Mouse (Mus musculus) midbrain, embryonic 11.5 days (tissue): ENCODE measurements around the gene Slc25a45. TPM values are rescaled to one million over a fixed set of nuclear protein-coding genes. Genes with fewer than 3 reads are reported as not detected.
A peak's percentile ranks its signal among the peaks of the same experiment; 100 is the strongest.

Experiments
- ATAC-seq: fragments of 200-750 bp; cut with Nextera tagmentation; 2 replicates; pipeline ENCODE4 v1.8.0; 2017; ENCODE audit warnings: moderate TSS enrichment, moderate library complexity; ENCODE audit not compliant: low FRiP score
- DNase-seq: peaks from one replicate; pipeline ENCODE4 v3.0.0; 2015; ENCODE audit warnings: low spot score; ENCODE audit errors: missing footprints
- H3K27ac ChIP-seq: fragments of 300-500 bp; sonication (generic); 2 replicates; pipeline ENCODE4 v1.5.1; 2014; ENCODE audit warnings: low read depth, low read length
- H3K27me3 ChIP-seq: fragments of 300-500 bp; sonication (generic); 2 replicates; pipeline ENCODE4 v1.6.1; 2014; ENCODE audit warnings: mild to moderate bottlenecking, low read length, moderate library complexity, mixed read lengths; ENCODE audit not compliant: control insufficient read depth, insufficient read depth
- H3K36me3 ChIP-seq: fragments of 300-500 bp; sonication (generic); 2 replicates; pipeline ENCODE4 v1.6.1; 2014; ENCODE audit warnings: mild to moderate bottlenecking, low read length, moderate library complexity, mixed read lengths; ENCODE audit not compliant: control insufficient read depth, insufficient read depth
- H3K4me1 ChIP-seq: fragments of 300-500 bp; sonication (generic); 2 replicates; pipeline ENCODE4 v1.6.1; 2014; ENCODE audit warnings: low read length; ENCODE audit not compliant: control insufficient read depth, insufficient read depth
- H3K4me2 ChIP-seq: fragments of 300-500 bp; sonication (generic); 2 replicates; pipeline ENCODE4 v1.6.1; 2014; ENCODE audit warnings: mild to moderate bottlenecking, moderate library complexity
- H3K4me3 ChIP-seq: fragments of 300-500 bp; sonication (generic); 2 replicates; pipeline ENCODE4 v1.5.1; 2014; ENCODE audit warnings: low read depth, low read length
- H3K9ac ChIP-seq: fragments of 300-500 bp; sonication (generic); 2 replicates; pipeline ENCODE4 v1.6.1; 2014; ENCODE audit warnings: low read length
- H3K9me3 ChIP-seq: fragments of 300-500 bp; sonication (generic); 2 replicates; pipeline ENCODE4 v1.6.1; 2016; ENCODE audit warnings: low read length; ENCODE audit not compliant: control insufficient read depth
- WGBS: fragments of 180-500 bp; shearing (Covaris S2); extraction: QIAGEN DNeasy Blood & Tissue Kit; methylation state at CpG from one replicate; pipeline ENCODE4 v1.1.7; 2014; 5-methylcytosine and 5-hydroxymethylcytosine counted together
- polyA plus RNA-seq: library from polyadenylated mRNA; unstranded; fragments of >200 nt; fragmentation: Nextera tagmentation; extraction: Ambion mirVana; gene quantifications from 2 replicates; pipeline ENCODE4 v1.2.1, GENCODE M21; 2014

The Slc25a45 gene
- polyA plus RNA-seq, 1 experiment from 2014 or later, result 1.8 TPM

- no peaks in the 10 kb centered on the region for H3K27me3 ChIP-seq
- H3K27ac ChIP-seq, result peak within 1 kb of the TSS; percentile 10; the same call in 1 of the 2 replicates
- peak within 1 kb of the TSS; percentile 62 for H3K4me2 ChIP-seq
- peak; percentile 17; the same call in 1 of the 2 replicates for ATAC-seq
- 24% methylated on average over 13 of the region's 13 CpGs for WGBS
- peak within 1 kb of the TSS; percentile 81 for H3K9ac ChIP-seq
- H3K36me3 ChIP-seq, result 0 out of 2 replicates have a peak, but pooled peaks cover 3% of the 10 kb centered on the region
- peak within 1 kb of the TSS; percentile 69 for H3K4me3 ChIP-seq
- peaks cover 22% of the 10 kb centered on the region for H3K4me1 ChIP-seq
- no peak for DNase-seq
- H3K9me3 ChIP-seq, result no peaks in the 10 kb centered on the region
Observed at GRCm38 (mm10) chr19:5913007-5913719, 35.6 kb downstream of the Slc25a45 start, which contains the start of gene Dpf2. Gene Dpf2, minus strand, starts transcription at chr19:5913010.

- DNase-seq (no peak), ATAC-seq (no peak)
- Histone ChIP-seq H3K9me3 (no peaks in the 10 kb centered on the region), H3K4me3 (no peak overlapping the region), H3K27me3 (no peaks in the 10 kb centered on the region; the same call in 1 of the 2 replicates), H3K27ac (no peak overlapping the region), H3K4me1 (peaks cover 5% of the 10 kb centered on the region; the same call in 1 of the 2 replicates), H3K4me2 (no peak overlapping the region), H3K9ac (0 out of 2 replicates have a peak overlapping the region, but pooled peaks have one; percentile 24), H3K36me3 (no peaks in the 10 kb centered on the region)
- WGBS, result 24% methylated on average over 9 of the region's 9 CpGs
Observed at GRCm38 (mm10) chr19:5921715-5922114, 44.1 kb downstream of the Slc25a45 start.

- Histone ChIP-seq H3K36me3 (no peaks in the 10 kb centered on the region), H3K4me1 (peaks cover 5% of the 10 kb centered on the region; the same call in 1 of the 2 replicates), H3K27ac (no peak overlapping the region), H3K9ac (no peak overlapping the region), H3K27me3 (no peaks in the 10 kb centered on the region; the same call in 1 of the 2 replicates), H3K4me3 (no peak overlapping the region), H3K9me3 (no peaks in the 10 kb centered on the region), H3K4me2 (no peak overlapping the region)
- WGBS, result 81% methylated on average over 15 of the region's 15 CpGs
- DNase-seq (no peak), ATAC-seq (no peak)
Observed at GRCm38 (mm10) chr19:5922119-5922942, 44.7 kb downstream of the Slc25a45 start.

GRCm38 (mm10) chr19:5922963-5923362, 45.4 kb downstream of the Slc25a45 start:
- WGBS, result 95% methylated on average over 3 of the region's 3 CpGs
- no peaks in the 10 kb centered on the region for H3K9me3 ChIP-seq
- peak; percentile 79 for DNase-seq
- no peak for ATAC-seq
- no peaks in the 10 kb centered on the region for H3K36me3 ChIP-seq
- no peak overlapping the region for H3K4me3 ChIP-seq
- H3K9ac ChIP-seq, result no peak overlapping the region
- no peak overlapping the region for H3K27ac ChIP-seq
- no peaks in the 10 kb centered on the region; the same call in 1 of the 2 replicates for H3K27me3 ChIP-seq
- peaks cover 5% of the 10 kb centered on the region; the same call in 1 of the 2 replicates for H3K4me1 ChIP-seq
- H3K4me2 ChIP-seq, result no peak overlapping the region

GRCm38 (mm10) chr19:5923990-5924712, 46.5 kb downstream of the Slc25a45 start:
- ATAC-seq (peak; percentile 82), DNase-seq (peak; percentile 99)
- WGBS, result under 1% methylated on average over 38 of the region's 38 CpGs
- Histone ChIP-seq H3K9me3 (no peaks in the 10 kb centered on the region), H3K27ac (no peak overlapping the region), H3K27me3 (no peaks in the 10 kb centered on the region; the same call in 1 of the 2 replicates), H3K4me1 (peaks cover 5% of the 10 kb centered on the region; the same call in 1 of the 2 replicates), H3K36me3 (no peaks in the 10 kb centered on the region), H3K4me2 (peak overlapping the region; percentile 92), H3K4me3 (peak overlapping the region; percentile 43), H3K9ac (peak overlapping the region; percentile 52)

- Histone ChIP-seq H3K4me2 (peak within 1 kb of the TSS; percentile 92), H3K9ac (peak within 1 kb of the TSS; percentile 52), H3K36me3 (no peaks in the 10 kb centered on the region), H3K27me3 (no peaks in the 10 kb centered on the region; the same call in 1 of the 2 replicates), H3K9me3 (no peaks in the 10 kb centered on the region), H3K4me3 (peak within 1 kb of the TSS; percentile 43), H3K4me1 (peaks cover 5% of the 10 kb centered on the region; the same call in 1 of the 2 replicates), H3K27ac (no peak within 1 kb of the TSS)
- WGBS, result under 1% methylated on average over 18 of the region's 18 CpGs
- ATAC-seq (peak; percentile 93), DNase-seq (peak; percentile 99)
Observed at GRCm38 (mm10) chr19:5924713-5925093, 47.1 kb downstream of the Slc25a45 start, which contains the start of gene Cdc42ep2. Gene Cdc42ep2, minus strand, starts transcription at chr19:5924816.

GRCm38 (mm10) chr19:5925311-5925855, 47.8 kb downstream of the Slc25a45 start:
- peak overlapping the region; percentile 31; the same call in 1 of the 2 replicates for H3K9ac ChIP-seq
- H3K27ac ChIP-seq, result no peak overlapping the region
- H3K27me3 ChIP-seq, result no peaks in the 10 kb centered on the region; the same call in 1 of the 2 replicates
- H3K36me3 ChIP-seq, result no peaks in the 10 kb centered on the region
- H3K4me2 ChIP-seq, result peak overlapping the region; percentile 92
- WGBS, result 32% methylated on average over 11 of the region's 11 CpGs
- DNase-seq (peak; percentile 89), ATAC-seq (no peak)
- H3K4me1 ChIP-seq, result peaks cover 5% of the 10 kb centered on the region; the same call in 1 of the 2 replicates
- no peaks in the 10 kb centered on the region for H3K9me3 ChIP-seq
- H3K4me3 ChIP-seq, result peak overlapping the region; percentile 43

- no peak overlapping the region for H3K4me2 ChIP-seq
- no peak overlapping the region for H3K27ac ChIP-seq
- no peak overlapping the region for H3K4me3 ChIP-seq
- WGBS, result 83% methylated on average over 11 of the region's 11 CpGs
- ATAC-seq (no peak), DNase-seq (peak; percentile 53)
- H3K4me1 ChIP-seq, result peaks cover 5% of the 10 kb centered on the region; the same call in 1 of the 2 replicates
- H3K36me3 ChIP-seq, result no peaks in the 10 kb centered on the region
- no peaks in the 10 kb centered on the region; the same call in 1 of the 2 replicates for H3K27me3 ChIP-seq
- H3K9me3 ChIP-seq, result no peaks in the 10 kb centered on the region
- no peak overlapping the region for H3K9ac ChIP-seq
Observed at GRCm38 (mm10) chr19:5927026-5927425, 49.4 kb downstream of the Slc25a45 start.
